Mouse (Mus musculus): ENCODE measurements around the gene Ccdc183.

Ccdc183 gene

GRCm38 (mm10) chr2:25617578-25617977 lies at the start of gene Ccdc183:
Ccdc183 (minus strand) TSS chr2:25617678.
- DNase-seq (ENCODE audit: low read depth, low spot score), result no peak

GRCm38 (mm10) chr2:25666516-25666915 lies 49.0 kb upstream of the Ccdc183 start:
- DNase-seq (ENCODE audit: low read depth, low spot score), result no peak

GRCm38 (mm10) chr2:25664125-25664524 lies 46.6 kb upstream of the Ccdc183 start:
- no peak for DNase-seq (ENCODE audit: low read depth, low spot score)

GRCm38 (mm10) chr2:25663511-25663910 lies 46.0 kb upstream of the Ccdc183 start:
- DNase-seq (ENCODE audit: low read depth, low spot score), result peak; percentile 50

- no peak for DNase-seq (ENCODE audit: low read depth, low spot score)
Measured at GRCm38 (mm10) chr2:25661245-25661970, 43.9 kb upstream of the Ccdc183 start.

GRCm38 (mm10) chr2:25660279-25660678 lies 42.8 kb upstream of the Ccdc183 start:
- no peak for DNase-seq (ENCODE audit: low read depth, low spot score)

- no peak for DNase-seq (ENCODE audit: low read depth, low spot score)
Measured at GRCm38 (mm10) chr2:25657652-25658051, 40.2 kb upstream of the Ccdc183 start, which contains the start of gene Lcn5. Lcn5 (plus strand) TSS chr2:25657952.

GRCm38 (mm10) chr2:25657246-25657645 lies 39.8 kb upstream of the Ccdc183 start:
- DNase-seq (ENCODE audit: low read depth, low spot score), result peak; percentile 32

- DNase-seq (ENCODE audit: low read depth, low spot score), result peak; percentile 17
Measured at GRCm38 (mm10) chr2:25656691-25657090, 39.2 kb upstream of the Ccdc183 start.

GRCm38 (mm10) chr2:25654502-25654901 lies 37.0 kb upstream of the Ccdc183 start:
- no peak for DNase-seq (ENCODE audit: low read depth, low spot score)

GRCm38 (mm10) chr2:25652902-25653301 lies 35.4 kb upstream of the Ccdc183 start, which contains the start of gene Lcn8:
Lcn8 (plus strand) TSS chr2:25653120.
- no peak for DNase-seq (ENCODE audit: low read depth, low spot score)

GRCm38 (mm10) chr2:25639890-25640289 lies 22.4 kb upstream of the Ccdc183 start:
- DNase-seq (ENCODE audit: low read depth, low spot score), result peak; percentile 31

- peak; percentile 27 for DNase-seq (ENCODE audit: low read depth, low spot score)
Measured at GRCm38 (mm10) chr2:25634046-25634445, 16.6 kb upstream of the Ccdc183 start.

- DNase-seq (ENCODE audit: low read depth, low spot score), result no peak
Measured at GRCm38 (mm10) chr2:25633616-25634015, 16.1 kb upstream of the Ccdc183 start.

- DNase-seq (ENCODE audit: low read depth, low spot score), result no peak
Measured at GRCm38 (mm10) chr2:25628738-25629137, 11.3 kb upstream of the Ccdc183 start.

GRCm38 (mm10) chr2:25627811-25628210 lies 10.3 kb upstream of the Ccdc183 start, which contains the start of gene Fcna:
Fcna (minus strand) TSS chr2:25628030.
- no peak for DNase-seq (ENCODE audit: low read depth, low spot score)

- no peak for DNase-seq (ENCODE audit: low read depth, low spot score)
Measured at GRCm38 (mm10) chr2:25625986-25626385, 8.5 kb upstream of the Ccdc183 start.

GRCm38 (mm10) chr2:25621229-25622200 lies 4.0 kb upstream of the Ccdc183 start, which contains the start of gene Tmem141:
Tmem141 (minus strand) TSS chr2:25622005.
- peak; percentile 95 for DNase-seq (ENCODE audit: low read depth, low spot score)

GRCm38 (mm10) chr2:25620852-25621228 lies 3.4 kb upstream of the Ccdc183 start:
- no peak for DNase-seq (ENCODE audit: low read depth, low spot score)

- no peak for DNase-seq (ENCODE audit: low read depth, low spot score)
Measured at GRCm38 (mm10) chr2:25620386-25620785, 2.9 kb upstream of the Ccdc183 start.

GRCm38 (mm10) chr2:25616398-25616797 lies 1.1 kb downstream of the Ccdc183 start:
- no peak for DNase-seq (ENCODE audit: low read depth, low spot score)

- DNase-seq (ENCODE audit: low read depth, low spot score), result no peak
Measured at GRCm38 (mm10) chr2:25608671-25609070, 8.8 kb downstream of the Ccdc183 start.

Measured in brain, adult 2 months (tissue).